Mouse (Mus musculus) small intestine, adult 2 months (tissue): ENCODE results near the gene Barhl1. TPM values are rescaled to one million over a fixed set of nuclear protein-coding genes. Genes with fewer than 3 reads are reported as not detected.

Experiments
- H3K27ac ChIP-seq: fragments of 200-500 bp; 2 replicates; pipeline ENCODE4 v1.5.1; 2012; ENCODE audit warnings: low read depth, low read length, control low read depth, inconsistent platforms; ENCODE audit not compliant: insufficient read depth
- H3K27me3 ChIP-seq: fragments of 200-500 bp; 2 replicates; pipeline ENCODE4 v1.6.1; 2012; ENCODE audit warnings: mild to moderate bottlenecking, moderate library complexity, low read length, inconsistent platforms; ENCODE audit not compliant: control insufficient read depth, insufficient read depth
- H3K36me3 ChIP-seq: fragments of 200-500 bp; 2 replicates; pipeline ENCODE4 v1.6.1; 2012; ENCODE audit warnings: mild to moderate bottlenecking, low read length, control low read depth, inconsistent platforms; ENCODE audit not compliant: control insufficient read depth, insufficient read depth
- H3K4me1 ChIP-seq: fragments of 200-500 bp; 2 replicates; pipeline ENCODE4 v1.6.1; 2012; ENCODE audit warnings: low read length, inconsistent platforms, mixed read lengths; ENCODE audit not compliant: control insufficient read depth, insufficient read depth, insufficient read length
- H3K4me3 ChIP-seq: fragments of 200-500 bp; 2 replicates; pipeline ENCODE4 v1.5.1; 2012; ENCODE audit warnings: low read depth, mild to moderate bottlenecking, control low read depth, inconsistent platforms, low read length, moderate library complexity
- CTCF ChIP-seq: fragments of 200-500 bp; IDR thresholded peaks from 2 replicates; pipeline ENCODE4 v1.5.1; 2012; ENCODE audit warnings: low read depth, mild to moderate bottlenecking, control low read depth, inconsistent platforms, low read length, moderate library complexity, mixed read lengths; ENCODE audit not compliant: insufficient replicate concordance, insufficient read length; ENCODE audit errors: extremely low read depth
- POLR2A ChIP-seq: fragments of 200-500 bp; IDR thresholded peaks from 2 replicates; pipeline ENCODE4 v1.6.1; 2012; ENCODE audit warnings: low read depth, mild to moderate bottlenecking, control low read depth, inconsistent platforms, low read length, moderate library complexity
- WGBS: fragments of 180-500 bp; shearing (Covaris S2); methylation state at CpG from one replicate; pipeline ENCODE4 v1.1.7; 2018; 5-methylcytosine and 5-hydroxymethylcytosine counted together
- polyA plus RNA-seq: library from polyadenylated mRNA; depleted of rRNA; stranded (reverse); fragments of >200 nt; gene quantifications from 2 replicates; pipeline ENCODE4 v1.2.3, GENCODE M21; 2012; rRNA removed

Gene Barhl1
- polyA plus RNA-seq, 1 experiment: not detected

GRCm38 (mm10) chr2:28867495-28867894 lies 49.0 kb downstream of the Barhl1 start:
- Histone ChIP-seq H3K4me1 (no peaks in the 10 kb centered on the region), H3K27ac (no peak overlapping the region), H3K4me3 (no peak overlapping the region), H3K27me3 (no peaks in the 10 kb centered on the region), H3K36me3 (peaks cover 11% of the 10 kb centered on the region; the same call in 1 of the 2 replicates)
- TF ChIP-seq CTCF (no peak), POLR2A (no peak)
- WGBS: 76% methylated on average over 7 of the region's 7 CpGs

GRCm38 (mm10) chr2:28863857-28864256 lies 52.6 kb downstream of the Barhl1 start:
- H3K27ac ChIP-seq: no peak overlapping the region
- no peaks in the 10 kb centered on the region for H3K27me3 ChIP-seq
- no peak for TF ChIP-seq CTCF
- TF ChIP-seq POLR2A: no peak
- H3K36me3 ChIP-seq: peaks cover 18% of the 10 kb centered on the region
- no peaks in the 10 kb centered on the region; the same call in 1 of the 2 replicates for H3K4me1 ChIP-seq
- no peak overlapping the region for H3K4me3 ChIP-seq

DNA sequence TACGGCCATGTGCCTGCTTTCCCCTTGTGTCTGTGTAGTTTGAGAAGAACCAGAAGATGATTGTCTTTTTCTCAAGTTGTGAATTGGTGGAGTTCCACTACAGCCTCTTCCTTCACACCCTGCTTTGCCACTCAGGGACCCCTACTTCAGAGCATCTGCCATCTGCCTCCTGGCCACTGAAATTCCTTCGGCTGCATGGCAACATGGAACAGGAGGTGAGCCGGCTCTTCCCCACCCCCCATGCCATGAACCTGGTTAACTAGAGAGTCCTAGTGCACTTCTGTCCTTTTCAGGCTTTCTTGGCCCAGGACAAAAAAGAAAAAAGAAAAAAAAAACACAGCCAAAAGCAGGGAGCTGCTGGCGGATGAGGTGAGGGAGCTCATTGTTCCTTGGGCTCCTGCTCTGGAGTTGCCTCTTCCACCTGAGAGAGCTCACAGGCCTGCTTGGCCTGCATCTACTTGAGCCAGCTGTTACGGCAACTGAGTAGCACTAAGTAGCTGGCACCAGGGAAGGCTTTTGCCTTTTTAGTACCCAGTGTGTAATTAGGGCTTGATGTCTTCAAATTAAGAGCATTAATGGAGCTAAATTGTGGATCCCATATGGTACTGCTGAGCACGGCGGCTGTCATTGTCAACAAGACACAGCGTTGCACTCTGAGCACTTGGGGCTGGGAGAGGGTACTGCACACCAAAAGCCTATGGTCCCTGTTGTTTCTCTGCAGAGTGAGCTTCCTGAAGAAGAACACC lies 55.6 kb downstream of the Barhl1 start:
- Histone ChIP-seq H3K4me3 (no peak overlapping the region), H3K27ac (no peak overlapping the region), H3K36me3 (peaks cover 16% of the 10 kb centered on the region), H3K4me1 (no peaks in the 10 kb centered on the region; the same call in 1 of the 2 replicates), H3K27me3 (no peaks in the 10 kb centered on the region)
- TF ChIP-seq CTCF: no peak
- TF ChIP-seq POLR2A: no peak
- 96% methylated on average over 8 of the region's 8 CpGs for WGBS

DNA sequence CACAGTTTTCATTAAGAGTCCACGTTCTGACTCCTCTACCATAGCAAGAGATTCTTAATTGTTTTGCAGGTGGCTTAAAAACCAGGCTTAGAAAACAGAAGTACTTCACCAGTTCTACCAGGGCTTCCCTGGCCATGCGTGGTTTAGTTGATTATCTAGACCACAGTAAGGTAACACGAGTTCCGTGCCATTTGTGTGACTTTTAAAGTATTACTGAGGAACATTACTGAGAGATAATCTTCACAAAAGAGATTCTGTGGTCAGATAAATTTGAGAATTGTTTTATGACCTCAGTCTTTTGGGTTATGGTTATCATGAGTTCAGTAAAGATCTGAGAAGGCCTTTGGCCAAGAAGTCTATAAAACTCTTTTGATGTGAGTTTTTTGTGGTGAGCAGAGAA lies 57.2 kb downstream of the Barhl1 start:
- Histone ChIP-seq H3K4me1 (no peaks in the 10 kb centered on the region; the same call in 1 of the 2 replicates), H3K36me3 (peaks cover 16% of the 10 kb centered on the region), H3K27me3 (no peaks in the 10 kb centered on the region), H3K4me3 (no peak overlapping the region), H3K27ac (no peak overlapping the region)
- no peak for TF ChIP-seq POLR2A
- no peak for TF ChIP-seq CTCF
- 47% methylated on average over 4 of the region's 4 CpGs for WGBS

Other genes with a start within 250 kb of the Barhl1 start
- gene Spaca9, start 216.9 kb downstream of the Barhl1 start, polyA plus RNA-seq: 1.4 TPM in 1 of 2 replicates, not detected in the other
- gene Ak8, start 216.5 kb downstream of the Barhl1 start, polyA plus RNA-seq: 0.06 and 0.11 TPM in 2 replicates
- 2.4 and 4.7 TPM in 2 replicates for gene Gtf3c4, start 76.3 kb downstream of the Barhl1 start, polyA plus RNA-seq
- gene Ddx31, start 76.3 kb downstream of the Barhl1 start, polyA plus RNA-seq: 0.71 and 0.94 TPM in 2 replicates
- gene Cfap77, start 138.4 kb upstream of the Barhl1 start, polyA plus RNA-seq: 0.16 and 0.18 TPM in 2 replicates
- 1.6 and 3.3 TPM in 2 replicates for gene Ttf1, start 143.6 kb upstream of the Barhl1 start, polyA plus RNA-seq
- gene Setx, start 207.5 kb upstream of the Barhl1 start, polyA plus RNA-seq: 0.95 and 3.3 TPM in 2 replicates